Mouse (Mus musculus) MEL (cell line): ENCODE measurements around the gene Paxx. TPM values are rescaled to one million over a fixed set of nuclear protein-coding genes. Genes with fewer than 3 reads are reported as not detected.

Experiments used
- DNase-seq: peaks from one replicate; pipeline ENCODE4 v3.0.0; 2011; ENCODE audit warnings: low read depth, low spot score
- H3K27ac ChIP-seq: 2 replicates; pipeline ENCODE4 v1.5.1; 2012; ENCODE audit warnings: low read depth, mild to moderate bottlenecking, control low read depth, low read length, moderate library complexity; ENCODE audit not compliant: control insufficient read depth
- H3K27me3 ChIP-seq, 2 experiments: fragments of 150-350 bp in 1 of 2; sonication (generic) in 1 of 2; 2 replicates each; pipeline ENCODE4 v1.6.1; 2012; ENCODE audit warnings: low read length in 2 of 2, mild to moderate bottlenecking in 2 of 2, improper control_type of control experiment in 1 of 2, moderate library complexity in 1 of 2; ENCODE audit not compliant: insufficient read depth in 2 of 2, control insufficient read depth in 1 of 2
- H3K36me3 ChIP-seq, 2 experiments: 2 replicates each; pipeline ENCODE4 v1.6.1; 2012 to 2014; ENCODE audit warnings: low read length in 2 of 2, improper control_type of control experiment in 1 of 2, inconsistent platforms in 1 of 2, mild to moderate bottlenecking in 1 of 2; ENCODE audit not compliant: insufficient read depth in 2 of 2, control insufficient read depth in 1 of 2
- H3K4me1 ChIP-seq, 2 experiments: fragments of 150-350 bp in 1 of 2; sonication (generic) in 1 of 2; 2 replicates each; pipeline ENCODE4 v1.6.1; 2012; ENCODE audit warnings: low read length in 2 of 2, improper control_type of control experiment in 1 of 2, mild to moderate bottlenecking in 1 of 2; ENCODE audit not compliant: insufficient read depth in 2 of 2, control insufficient read depth in 1 of 2
- H3K4me3 ChIP-seq, 2 experiments: fragments of 150-350 bp in 1 of 2; sonication (generic) in 1 of 2; 2 replicates each; pipeline ENCODE4 v1.5.1; 2012; ENCODE audit warnings: low read depth in 2 of 2, low read length in 2 of 2, mild to moderate bottlenecking in 2 of 2, moderate library complexity in 2 of 2, control low read depth in 1 of 2, improper control_type of control experiment in 1 of 2; ENCODE audit not compliant: control insufficient read depth in 1 of 2, insufficient read depth in 1 of 2
- H3K79me2 ChIP-seq: 2 replicates; pipeline ENCODE4 v1.6.1; 2012; ENCODE audit warnings: mild to moderate bottlenecking, low read length, moderate library complexity; ENCODE audit not compliant: control insufficient read depth, poor library complexity, insufficient read depth
- H3K9ac ChIP-seq: 2 replicates; pipeline ENCODE4 v1.6.1; 2012; ENCODE audit warnings: low read depth, mild to moderate bottlenecking, control low read depth, low read length, moderate library complexity; ENCODE audit not compliant: control insufficient read depth, poor library complexity, severe bottlenecking
- H3K9me3 ChIP-seq: fragments of 150-350 bp; sonication (generic); replicated peaks from 2 replicates; pipeline ENCODE4 v1.6.1; 2012; ENCODE audit warnings: mild to moderate bottlenecking, low read length, improper control_type of control experiment, moderate library complexity; ENCODE audit not compliant: insufficient read depth
- CHD1 ChIP-seq: IDR thresholded peaks from 2 replicates; pipeline ENCODE4 v1.6.1; 2012; ENCODE audit warnings: low read depth, mild to moderate bottlenecking, inconsistent platforms, low read length, improper control_type of control experiment
- ELF1 ChIP-seq: IDR thresholded peaks from 2 replicates; pipeline ENCODE4 v1.6.1; 2014; ENCODE audit warnings: low read depth, mild to moderate bottlenecking, inconsistent platforms, low read length, improper control_type of control experiment, moderate library complexity
- ETS1 ChIP-seq: IDR thresholded peaks from 2 replicates; pipeline ENCODE4 v1.6.1; 2012; ENCODE audit warnings: low read depth, mild to moderate bottlenecking, inconsistent platforms, low read length, improper control_type of control experiment, moderate library complexity
- GATA1 ChIP-seq: IDR thresholded peaks from 2 replicates; pipeline ENCODE4 v1.6.1; 2011; ENCODE audit warnings: low read depth, low read length, improper control_type of control experiment
- JUND ChIP-seq: IDR thresholded peaks from 2 replicates; pipeline ENCODE4 v1.6.1; 2011; ENCODE audit warnings: low read depth, mild to moderate bottlenecking, improper control_type of control experiment, low read length
- MAFK ChIP-seq: IDR thresholded peaks from 2 replicates; pipeline ENCODE4 v1.6.1; 2011; ENCODE audit warnings: low read depth, mild to moderate bottlenecking, low read length, improper control_type of control experiment, borderline replicate concordance
- MAZ ChIP-seq: IDR thresholded peaks from 2 replicates; pipeline ENCODE4 v1.6.1; 2012; ENCODE audit warnings: low read depth, mild to moderate bottlenecking, inconsistent platforms, low read length, improper control_type of control experiment
- MXI1 ChIP-seq: IDR thresholded peaks from 2 replicates; pipeline ENCODE4 v1.6.1; 2011; ENCODE audit warnings: mild to moderate bottlenecking, low read depth, low read length, improper control_type of control experiment
- MYB ChIP-seq: IDR thresholded peaks from 2 replicates; pipeline ENCODE4 v1.6.1; 2011; ENCODE audit warnings: mild to moderate bottlenecking, low read depth, low read length, improper control_type of control experiment
- NRF1 ChIP-seq: IDR thresholded peaks from 2 replicates; pipeline ENCODE4 v1.6.1; 2014; ENCODE audit warnings: low read depth, mild to moderate bottlenecking, inconsistent platforms, low read length, improper control_type of control experiment, moderate library complexity; ENCODE audit not compliant: poor library complexity, insufficient read depth, severe bottlenecking
- POLR2A ChIP-seq, 2 experiments: IDR thresholded peaks; 2 replicates each; pipeline ENCODE4 v1.6.1; 2011 to 2012; ENCODE audit warnings: low read length in 2 of 2, mild to moderate bottlenecking in 2 of 2, control low read depth in 1 of 2, improper control_type of control experiment in 1 of 2, low read depth in 1 of 2, moderate library complexity in 1 of 2; ENCODE audit not compliant: control insufficient read depth in 1 of 2, insufficient read depth in 1 of 2, poor library complexity in 1 of 2
- RAD21 ChIP-seq: IDR thresholded peaks from 2 replicates; pipeline ENCODE4 v1.6.1; 2011; ENCODE audit warnings: mild to moderate bottlenecking, low read depth, low read length, improper control_type of control experiment
- SIN3A ChIP-seq: IDR thresholded peaks from 2 replicates; pipeline ENCODE4 v1.6.1; 2012; ENCODE audit warnings: low read length, improper control_type of control experiment, inconsistent platforms
- TAL1 ChIP-seq: IDR thresholded peaks from 2 replicates; pipeline ENCODE4 v1.6.1; 2012; ENCODE audit warnings: mild to moderate bottlenecking, inconsistent platforms, low read length, moderate library complexity, mixed read lengths
- TBP ChIP-seq: IDR thresholded peaks from 2 replicates; pipeline ENCODE4 v1.8.0; 2011; ENCODE audit warnings: low read depth, low read length, improper control_type of control experiment
- USF1 ChIP-seq: IDR thresholded peaks from 2 replicates; pipeline ENCODE4 v1.6.1; 2014; ENCODE audit warnings: low read depth, mild to moderate bottlenecking, inconsistent platforms, low read length, improper control_type of control experiment, moderate library complexity
- ZMIZ1 ChIP-seq: IDR thresholded peaks from 2 replicates; pipeline ENCODE4 v1.6.1; 2012; ENCODE audit warnings: low read depth, mild to moderate bottlenecking, inconsistent platforms, low read length, improper control_type of control experiment, moderate library complexity
- ZNF384 ChIP-seq: IDR thresholded peaks from 2 replicates; pipeline ENCODE4 v1.6.1; 2012; ENCODE audit warnings: low read depth, mild to moderate bottlenecking, inconsistent platforms, low read length, improper control_type of control experiment
- polyA plus RNA-seq, 2 experiments: library from polyadenylated mRNA; stranded (reverse) in 1 of 2; unstranded in 1 of 2; fragments of >175 nt in 1 of 2; fragments of >200 nt in 1 of 2; gene quantifications; 2 replicates each; pipeline versions ENCODE4 v1.2.1 to v1.2.4; 2012; ENCODE audit warnings: low replicate concordance in 2 of 2, low read depth in 1 of 2; ENCODE audit not compliant: insufficient read length in 2 of 2, insufficient read depth in 1 of 2, missing spikeins in 1 of 2
- total RNA-seq: library from RNA; depleted of rRNA; stranded (reverse); fragments of 300-350 nt; gene quantifications from 2 replicates; pipeline ENCODE4 v1.2.3, GENCODE M21; 2012

Gene Paxx
- total and polyA plus RNA-seq, 3 experiments = 18.5 to 22.1 TPM; not detected in 1

DNA sequence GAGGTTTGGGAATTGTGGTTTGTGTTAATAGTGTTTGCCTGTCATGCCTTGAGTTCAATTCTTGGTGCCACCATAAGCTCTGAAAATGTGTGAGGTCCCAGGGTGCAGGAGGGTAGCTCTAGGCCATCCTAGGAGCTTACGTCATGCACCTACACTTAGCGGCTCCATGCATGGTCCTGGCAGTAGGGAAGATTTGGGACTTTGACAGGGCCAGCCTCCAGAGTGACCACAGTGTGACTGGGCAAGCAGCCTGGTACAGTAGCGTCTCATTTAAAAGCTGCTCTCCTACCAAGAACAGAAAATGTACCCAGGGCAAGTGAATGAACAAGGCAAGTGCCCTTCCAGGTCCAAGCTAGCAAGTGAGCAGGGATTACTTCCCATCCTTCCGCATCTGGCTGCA is 45.0 kb upstream of the Paxx start:
- Histone ChIP-seq H3K9ac (no peak overlapping the region), H3K36me3 (peaks cover 0 to 14% of the 10 kb centered on the region in 2 experiments; a peak in 2 of 4 replicates), H3K27ac (no peak overlapping the region), H3K27me3 (no peaks in the 10 kb centered on the region), H3K9me3 (no peaks in the 10 kb centered on the region), H3K4me3 (no peak overlapping the region), H3K79me2 (peaks cover 7% of the 10 kb centered on the region), H3K4me1 (peaks cover 0 to 16% of the 10 kb centered on the region in 2 experiments; a peak in 3 of 4 replicates)
- DNase-seq = no peak
- TF ChIP-seq CHD1 = no peak
- no peak for TF ChIP-seq MAFK
- no peak for TF ChIP-seq MYB
- TF ChIP-seq TBP = no peak
- no peak for TF ChIP-seq ETS1
- no peak for TF ChIP-seq MAZ
- no peak for TF ChIP-seq SIN3A
- TF ChIP-seq RAD21 = no peak
- TF ChIP-seq TAL1 = no peak
- no peak for TF ChIP-seq ZMIZ1
- no peak for TF ChIP-seq ZNF384
- no peak for TF ChIP-seq GATA1
- TF ChIP-seq ELF1 = no peak
- TF ChIP-seq USF1 = no peak
- no peak for TF ChIP-seq NRF1
- TF ChIP-seq POLR2A (IDR thresholded peaks at IDR 0.05; ENCODE audit: control insufficient read depth in 1 of 2, insufficient read depth in 1 of 2, low read depth in 1 of 2, low read length in 2 of 2, poor library complexity in 1 of 2) = no peak

DNA sequence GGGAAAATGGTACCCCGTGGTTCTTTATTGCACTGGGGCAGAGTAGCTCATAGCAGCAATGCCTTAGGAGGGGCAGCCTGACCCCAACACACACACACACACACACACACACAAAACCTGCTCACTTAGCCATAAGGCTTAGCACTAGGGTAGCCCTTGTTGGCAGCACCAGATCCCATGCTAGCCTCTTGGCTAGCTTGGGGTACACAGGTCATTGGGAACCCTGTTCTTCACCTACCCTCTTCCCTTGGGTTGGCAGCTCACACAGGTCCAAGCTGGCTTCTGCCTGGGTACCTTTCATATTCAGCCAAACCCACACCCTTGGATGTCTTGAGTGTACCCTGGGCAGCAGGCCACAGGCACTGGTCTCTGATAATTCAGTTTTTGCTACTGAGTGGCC is 44.1 kb upstream of the Paxx start:
- no peak for DNase-seq
- Histone ChIP-seq H3K79me2 (peaks cover 9% of the 10 kb centered on the region), H3K36me3 (peaks cover 0 to 14% of the 10 kb centered on the region in 2 experiments; a peak in 2 of 4 replicates), H3K4me3 (no peak overlapping the region), H3K27me3 (no peaks in the 10 kb centered on the region), H3K4me1 (peaks cover 0 to 19% of the 10 kb centered on the region in 2 experiments; a peak in 3 of 4 replicates), H3K27ac (no peak overlapping the region)
- TF ChIP-seq NRF1 (no peak), MXI1 (no peak), TAL1 (no peak)
- TF ChIP-seq, all 39 proteins: peak for 0
- no peak overlapping the region for H3K9ac ChIP-seq
- no peaks in the 10 kb centered on the region for H3K9me3 ChIP-seq

DNA sequence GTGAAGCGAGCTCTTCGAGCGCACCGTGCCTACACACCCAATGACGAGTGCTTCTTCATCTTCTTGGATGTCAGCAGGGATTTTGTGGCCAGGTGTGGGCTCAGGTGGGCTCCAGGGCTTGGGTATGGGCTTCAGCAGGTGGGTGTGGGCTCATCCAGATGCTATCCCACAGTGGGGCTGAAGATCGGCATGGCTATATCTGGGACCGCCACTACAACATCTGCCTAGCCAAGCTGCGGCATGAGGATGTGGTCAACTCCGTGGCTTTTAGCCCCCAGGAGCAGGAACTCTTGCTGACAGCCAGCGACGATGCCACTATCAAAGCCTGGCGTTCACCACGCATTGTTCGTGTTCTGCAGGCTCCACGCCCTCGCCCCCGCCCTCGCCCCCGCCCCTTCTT is 43.6 kb upstream of the Paxx start:
- H3K27ac ChIP-seq = no peak overlapping the region
- H3K4me3 ChIP-seq = no peak overlapping the region
- peaks cover 0 to 14% of the 10 kb centered on the region in 2 experiments; a peak in 2 of 4 replicates for H3K36me3 ChIP-seq
- H3K9me3 ChIP-seq = no peaks in the 10 kb centered on the region
- H3K79me2 ChIP-seq = peaks cover 9% of the 10 kb centered on the region
- H3K27me3 ChIP-seq = no peaks in the 10 kb centered on the region
- H3K9ac ChIP-seq = no peak overlapping the region
- TF ChIP-seq JUND = no peak
- peak; percentile 54 for TF ChIP-seq TAL1
- TF ChIP-seq, all 39 proteins: peak for 1
- no peak for DNase-seq
- H3K4me1 ChIP-seq = peaks cover 0 to 22% of the 10 kb centered on the region in 2 experiments; a peak in 3 of 4 replicates
